Comparison of ENCODE assay signal across 8 mouse cellular contexts in genomic region chr8:78436071-78436651, GRCm38 (mm10). TPM values are rescaled to one million over a fixed set of nuclear protein-coding genes. Genes with fewer than 3 reads are reported as not detected.
DNase-seq lines count a peak whose midpoint lies in the region; ATAC-seq and TF ChIP-seq lines count a peak whose summit lies in the region.

TSS of gene Pou4f2 (minus strand) at chr8:78436645.

- H3K27me3 ChIP-seq in forebrain, embryonic 14.5 days (replicated peaks; ENCODE audit: control insufficient read depth, insufficient read depth, low read length), result peaks cover 85% of the 10 kb centered on the region
- H3K27me3 ChIP-seq in neural tube, embryonic 14.5 days (ENCODE audit: control insufficient read depth, insufficient read depth, low read length), result peaks cover 44% of the 10 kb centered on the region

- no peak for TF ChIP-seq POLR2A in brain, embryonic 14.5 days (IDR thresholded peaks at IDR 0.05; ENCODE audit: borderline replicate concordance, extremely low read depth, insufficient read depth, insufficient read length, poor library complexity, severe bottlenecking)

- intact Hi-C loops in left cerebral cortex, postnatal 36 days (cut with DNase I), result loop anchor here (5.0 to 10.0 kb wide), 3 partner anchors 71 to 371 kb away; partner anchors contain the start of genes Rbmxl1 and Slc10a7

- peak within 1 kb of the TSS; percentile 32 for H3K4me3 ChIP-seq in forebrain, embryonic 14.5 days (ENCODE audit: low read depth, low read length)
- H3K4me3 ChIP-seq in neural tube, embryonic 14.5 days (ENCODE audit: low read depth, low read length), result peak within 1 kb of the TSS; percentile 40

- H3K4me1 ChIP-seq in forebrain, embryonic 14.5 days (ENCODE audit: control insufficient read depth, insufficient read depth, low read length), result no peaks in the 10 kb centered on the region
- H3K4me1 ChIP-seq in neural tube, embryonic 14.5 days (ENCODE audit: control insufficient read depth, insufficient read depth, low read length), result 0 out of 2 replicates have a peak, but pooled peaks cover 12% of the 10 kb centered on the region

- peak; percentile 68 for ATAC-seq in forebrain, embryonic 14.5 days
- peak; percentile 53 for ATAC-seq in neural tube, embryonic 14.5 days (ENCODE audit: low read depth)

- H3K9me3 ChIP-seq in forebrain, embryonic 14.5 days (replicated peaks; ENCODE audit: control insufficient read depth, low read length), result no peaks in the 10 kb centered on the region
- H3K9me3 ChIP-seq in neural tube, embryonic 14.5 days (ENCODE audit: control insufficient read depth, low read length), result no peaks in the 10 kb centered on the region

- 0 out of 2 replicates have a peak, but pooled peaks have one; percentile 0 for TF ChIP-seq CTCF in brain, embryonic 14.5 days (IDR thresholded peaks at IDR 0.05; ENCODE audit: borderline replicate concordance, extremely low read depth, insufficient read depth, insufficient read length)

- no peaks in the 10 kb centered on the region for H3K36me3 ChIP-seq in forebrain, embryonic 14.5 days (ENCODE audit: control insufficient read depth, insufficient read depth, low read length)
- no peaks in the 10 kb centered on the region for H3K36me3 ChIP-seq in neural tube, embryonic 14.5 days (ENCODE audit: control insufficient read depth, insufficient read depth, low read length)

- peak within 1 kb of the TSS; percentile 29; the same call in 1 of the 2 replicates for H3K9ac ChIP-seq in forebrain, embryonic 14.5 days (ENCODE audit: low read length)
- peak within 1 kb of the TSS; percentile 50 for H3K9ac ChIP-seq in neural tube, embryonic 14.5 days (replicated peaks; ENCODE audit: low read depth, low read length)

- peak within 1 kb of the TSS; percentile 69 for H3K4me2 ChIP-seq in forebrain, embryonic 14.5 days (ENCODE audit: low read length)
- H3K4me2 ChIP-seq in neural tube, embryonic 14.5 days (ENCODE audit: low read depth, low read length), result peak within 1 kb of the TSS; percentile 78

- no peak within 1 kb of the TSS for H3K27ac ChIP-seq in forebrain, embryonic 14.5 days (ENCODE audit: low read depth, low read length)
- peak within 1 kb of the TSS; percentile 52 for H3K27ac ChIP-seq in neural tube, embryonic 14.5 days (ENCODE audit: low read depth, low read length)

- WGBS in forebrain, embryonic 14.5 days, result 0% methylated on average over 49 of the region's 54 CpGs
- under 1% methylated on average over 42 of the region's 54 CpGs for WGBS in neural tube, embryonic 14.5 days

- DNase-seq in layer of hippocampus, postnatal 10 days (ENCODE audit: low spot score in 2 of 2), result peak; percentile 28 to 35
- DNase-seq in layer of hippocampus, adult 9-10 months (ENCODE audit: low spot score), result no peak
- DNase-seq in brain, embryonic 14.5 days (ENCODE audit: low read depth), result peak; percentile 75
- DNase-seq in forebrain, embryonic 14.5 days (ENCODE audit: low spot score), result peak; percentile 61
- DNase-seq in left cerebral cortex, postnatal 36 days (ENCODE audit: low spot score in 2 of 2), result peak; percentile 38 to 45
- no peak for DNase-seq in ovary, adult 18-20 months (ENCODE audit: low spot score)
- no peak for DNase-seq in spleen, postnatal 14 days (ENCODE audit: low spot score in 2 of 2)

RNA-seq across cellular contexts. Expression of gene Pou4f2, which starts in this region (rescaled TPM):
- not detected for total RNA-seq in layer of hippocampus, postnatal 10 days (2021)
- 8.9 and 16.4 TPM in 2 replicates for polyA plus RNA-seq in brain, embryonic 14.5 days (2012; rRNA removed)
- not detected in 2 replicates for polyA plus RNA-seq in forebrain, embryonic 14.5 days (2014; fragmentation: Nextera tagmentation; extraction: Ambion mirVana)
- total RNA-seq in left cerebral cortex, postnatal 36 days (2021), result not detected
- 3.6 and 5.4 TPM in 2 replicates for polyA plus RNA-seq in neural tube, embryonic 14.5 days (2014; fragmentation: Nextera tagmentation; extraction: Ambion mirVana)

Comparison
In these comparisons a context has a peak if more than half of its experiments do, and no peak if none do; other contexts are left out.
1. Peak in DNase-seq in layer of hippocampus, postnatal 10 days; RNA of the gene not detected or under 1 TPM.
2. Peak in DNase-seq, ATAC-seq, H3K4me3 ChIP-seq, H3K9ac ChIP-seq and H3K4me2 ChIP-seq in forebrain, embryonic 14.5 days; RNA of the gene not detected or under 1 TPM.
3. Peak in DNase-seq in left cerebral cortex, postnatal 36 days; RNA of the gene not detected or under 1 TPM.